Mouse (Mus musculus): Measurements from ENCODE around the gene Rps17.

Rps17 gene

GRCm38 (mm10) chr7:81344544-81345446, at the start of gene Rps17:
TSS of gene Rps17 (minus strand) at chr7:81345254.
- DNase-seq: peak; percentile 94

DNA sequence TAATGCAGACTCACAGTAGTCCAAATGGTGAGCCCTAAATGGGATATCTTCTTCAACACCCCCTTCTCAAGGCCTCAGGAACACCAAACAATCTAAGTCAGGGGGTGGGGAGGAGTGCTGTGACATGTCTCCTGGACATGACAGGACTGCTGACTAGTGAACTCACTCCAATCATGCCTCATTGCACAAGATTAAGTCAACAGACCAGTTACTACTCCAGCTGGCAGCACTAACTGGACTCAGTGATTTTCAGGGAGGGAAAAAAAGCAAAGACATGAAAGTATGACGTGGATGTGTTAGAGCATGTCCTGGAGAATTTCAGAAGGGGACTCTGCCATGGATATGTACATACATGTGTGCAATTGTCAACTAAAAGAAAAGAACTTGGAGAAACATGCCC, 34.3 kb upstream of the Rps17 start:
- no peak for DNase-seq

DNA sequence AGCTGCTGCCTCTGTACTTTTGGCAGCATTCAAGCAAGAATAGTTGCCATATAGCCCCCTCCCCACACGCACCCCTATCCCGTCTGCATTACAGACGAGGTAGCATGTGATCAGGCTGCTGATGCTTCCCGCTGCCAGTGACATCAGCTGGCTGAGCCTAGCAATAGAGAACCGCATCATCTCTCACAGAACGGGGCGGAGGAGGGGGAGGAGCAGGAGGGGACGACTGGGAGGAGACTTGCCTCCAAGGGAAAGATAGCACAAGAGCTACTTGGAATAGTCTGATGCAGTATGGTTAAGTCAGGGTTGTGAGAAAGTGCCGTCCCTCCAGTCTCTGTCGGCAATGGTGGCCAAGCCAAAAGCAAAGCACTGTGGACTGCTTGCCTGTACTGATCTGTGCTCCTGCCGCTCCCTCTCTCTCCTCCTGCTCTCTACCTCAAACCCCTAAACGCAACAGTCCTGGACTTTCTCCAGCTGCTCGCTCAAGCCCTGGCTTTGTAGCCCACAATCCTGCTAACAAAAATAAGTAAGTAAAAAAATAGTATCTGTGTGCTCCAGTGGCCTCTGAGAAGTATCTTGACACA, 27.4 kb upstream of the Rps17 start:
- peak; percentile 92 for DNase-seq

- no peak for DNase-seq
These were observed 26.8 kb upstream of the Rps17 start for GRCm38 (mm10) chr7:81371811-81372210.

GRCm38 (mm10) chr7:81369724-81370123, 24.7 kb upstream of the Rps17 start:
- DNase-seq: peak; percentile 88

DNA sequence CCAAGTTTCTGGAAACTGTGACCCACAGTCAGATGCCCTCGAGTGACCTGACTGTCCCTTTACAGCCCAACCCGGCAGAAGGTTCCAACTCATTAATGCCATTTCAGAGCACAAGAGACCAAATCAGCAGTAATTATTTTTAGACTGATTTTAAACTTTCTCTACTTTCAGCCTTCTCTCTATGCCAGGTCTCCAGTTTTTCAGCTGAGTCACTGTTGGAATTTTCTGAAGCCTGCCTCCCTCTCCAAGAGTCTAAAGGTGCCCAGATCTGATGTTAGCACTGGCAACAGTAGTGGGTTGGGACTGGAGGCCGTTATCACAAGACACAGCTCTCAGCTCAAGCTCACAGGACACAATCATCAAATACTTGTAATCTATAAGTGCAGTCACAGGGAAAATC, 22.9 kb upstream of the Rps17 start:
- no peak for DNase-seq

DNA sequence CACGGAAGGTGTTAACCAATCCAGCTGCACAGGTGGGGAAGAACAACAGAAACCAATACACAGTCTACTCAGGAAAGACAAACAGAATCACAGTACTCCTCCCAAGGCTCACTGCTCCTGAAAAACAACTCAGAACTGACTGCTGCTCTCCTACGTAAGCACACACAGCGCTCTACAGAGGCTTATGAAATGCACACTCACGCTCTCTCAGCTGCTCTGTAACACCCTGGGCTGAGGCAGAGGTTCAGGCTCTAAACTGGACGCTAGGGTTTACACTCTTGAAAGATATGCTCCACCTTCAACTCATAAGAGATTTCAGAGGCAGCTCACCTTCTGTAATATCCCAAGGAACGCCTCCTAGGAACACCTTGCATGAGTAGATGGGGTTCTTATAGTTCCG, 11.9 kb upstream of the Rps17 start:
- DNase-seq: no peak

DNA sequence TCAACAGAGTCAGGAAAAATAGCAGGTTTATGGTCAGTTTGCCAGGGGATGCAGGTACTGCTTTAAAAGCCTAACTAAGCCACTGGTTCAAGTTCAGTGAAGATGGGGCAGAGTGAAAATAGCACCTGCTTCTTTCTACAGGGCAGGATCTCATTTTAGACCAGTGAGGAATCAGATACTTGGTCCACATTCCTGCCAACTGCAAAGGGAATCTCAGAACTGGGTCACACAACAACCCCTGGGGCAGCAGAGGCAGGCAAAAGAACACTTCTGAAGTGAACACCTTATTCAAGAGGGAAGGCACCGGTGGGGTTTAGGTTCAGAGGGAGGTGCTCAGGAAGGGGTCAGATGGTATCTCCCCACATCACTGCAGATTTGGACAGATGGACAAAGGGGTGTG, 11.3 kb upstream of the Rps17 start:
- DNase-seq: no peak

DNA sequence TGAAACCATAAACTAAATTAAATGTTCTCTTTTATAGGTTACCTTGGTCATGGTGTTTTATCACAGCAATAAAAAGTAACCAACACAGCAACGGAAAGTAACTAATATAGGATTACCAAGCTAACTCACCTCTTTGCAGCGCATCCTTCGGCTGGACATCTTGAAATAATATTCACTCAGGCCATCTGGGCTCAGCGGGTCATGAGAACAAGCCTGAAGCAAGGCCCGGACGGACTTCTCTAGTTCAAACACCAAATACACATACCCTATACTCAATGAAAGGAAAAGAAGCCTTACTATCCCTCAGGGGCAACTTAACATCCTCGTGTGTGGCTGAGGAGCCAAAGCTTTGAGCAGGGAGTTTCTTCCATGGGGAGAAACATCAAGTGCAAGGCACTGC, 10.7 kb upstream of the Rps17 start:
- no peak for DNase-seq

DNA sequence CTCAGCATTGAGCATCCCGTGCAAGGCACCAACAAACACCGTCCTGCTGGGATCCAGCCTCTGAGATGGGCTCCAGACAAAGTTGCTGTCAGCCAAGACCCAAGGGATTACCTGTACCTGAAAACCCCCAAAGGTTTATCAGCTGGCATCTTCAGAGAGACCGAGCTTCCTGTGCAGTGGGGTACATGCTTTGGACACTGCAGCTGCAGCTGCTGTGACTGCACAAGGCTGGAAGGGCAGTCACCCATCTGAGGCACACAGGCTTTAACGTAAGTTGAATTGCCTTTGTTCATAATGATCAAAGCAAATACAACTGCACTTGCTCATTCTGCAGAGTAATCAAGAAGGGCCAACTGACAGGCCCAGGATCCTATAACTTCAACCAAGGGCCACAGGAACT, 6.8 kb upstream of the Rps17 start:
- DNase-seq: no peak

DNA sequence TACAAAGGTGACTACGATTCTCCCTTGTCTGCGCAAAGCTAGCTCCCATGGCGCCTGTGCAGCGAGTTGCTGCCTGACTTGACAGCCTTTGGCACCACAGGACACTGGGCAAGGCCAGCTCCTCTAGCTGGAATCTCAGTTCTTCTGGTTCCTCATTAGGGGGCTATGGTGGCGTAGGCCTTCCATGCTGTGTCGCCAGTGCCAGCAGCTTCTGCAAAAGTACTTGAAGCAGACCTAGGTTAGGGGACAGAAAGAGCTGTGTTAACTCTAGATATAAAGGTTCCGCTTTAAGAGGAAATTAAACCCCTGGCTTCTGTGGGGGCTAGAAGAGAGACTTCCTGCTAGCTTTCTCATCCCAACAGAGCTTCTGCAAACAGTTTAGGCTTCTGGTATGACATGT, 3.2 kb upstream of the Rps17 start:
- DNase-seq: no peak

- no peak for DNase-seq
These were observed 555 bp upstream of the Rps17 start for GRCm38 (mm10) chr7:81345447-81346170.

DNA sequence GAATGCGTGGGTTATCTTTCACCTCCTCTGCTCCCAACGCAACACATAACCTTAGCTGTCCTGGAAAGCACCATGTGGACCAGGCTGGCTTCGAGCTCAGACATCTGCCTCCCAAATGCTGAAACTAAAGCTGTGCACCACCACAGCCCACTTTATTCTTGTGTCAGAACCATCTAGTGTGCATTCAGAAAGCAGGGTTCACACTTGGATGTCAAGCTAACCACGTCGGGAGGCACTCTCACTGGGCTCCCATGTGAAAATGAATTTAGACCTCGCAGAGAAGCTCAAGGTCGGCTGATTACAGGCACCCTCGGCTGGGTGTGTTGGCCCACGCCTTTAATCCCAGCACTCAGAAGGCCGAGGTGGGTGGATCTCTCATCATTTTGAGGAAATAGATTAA, 1.2 kb downstream of the Rps17 start:
- DNase-seq: no peak

GRCm38 (mm10) chr7:81343316-81343715, 1.7 kb downstream of the Rps17 start:
- DNase-seq: no peak

DNA sequence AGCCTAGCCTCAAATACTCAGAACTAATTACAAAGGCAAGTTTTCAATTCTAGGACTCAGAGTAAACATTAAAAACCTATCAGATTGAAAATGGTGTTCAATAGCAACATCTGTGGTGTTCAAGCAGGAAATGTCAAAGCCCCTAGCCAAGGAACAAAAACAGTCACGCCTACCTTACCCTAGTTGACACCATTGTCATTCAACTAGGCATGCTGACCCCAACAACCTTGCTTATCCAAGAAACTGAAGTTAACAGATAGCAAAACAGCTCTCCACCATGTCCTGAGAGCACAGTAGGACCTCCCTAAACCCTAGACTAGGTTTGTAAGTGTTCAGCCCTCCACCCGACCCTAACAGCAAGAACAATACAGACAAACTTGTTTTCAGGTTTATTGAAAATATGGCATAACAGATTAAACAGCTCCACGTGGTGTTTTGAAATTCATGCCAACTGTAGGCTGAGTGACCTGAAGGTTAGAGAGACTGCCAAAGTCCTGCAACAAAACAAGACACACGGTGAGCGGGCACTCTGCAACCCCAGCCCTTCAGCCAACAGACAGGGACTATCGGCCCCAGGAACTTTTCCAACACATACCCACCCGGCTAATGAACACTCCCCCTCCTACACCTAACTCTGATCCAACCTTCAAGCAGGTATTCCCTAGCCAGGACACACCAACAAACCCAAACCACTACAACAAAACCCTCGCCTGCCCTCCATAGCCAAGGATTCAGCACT, 2.5 kb downstream of the Rps17 start:
- no peak for DNase-seq

DNA sequence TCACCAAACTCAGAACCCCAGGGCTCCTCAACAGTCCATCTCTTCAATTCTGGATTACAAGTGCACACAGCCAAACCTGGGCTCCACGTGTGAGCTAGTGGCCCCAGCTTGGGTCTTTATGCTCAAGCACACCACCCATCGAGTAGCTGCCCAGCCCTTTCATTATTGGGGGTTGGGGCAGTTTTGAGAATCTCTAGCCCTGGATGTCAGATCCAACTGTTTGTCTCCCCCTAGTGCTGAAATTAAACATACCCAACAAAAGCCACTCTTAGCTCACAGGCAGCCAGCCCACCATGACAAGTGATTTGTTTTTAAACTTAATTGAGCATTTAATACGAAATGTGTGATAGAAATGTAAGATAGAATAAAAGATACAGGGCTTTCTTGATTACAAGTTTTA, 3.5 kb downstream of the Rps17 start:
- DNase-seq: no peak

DNA sequence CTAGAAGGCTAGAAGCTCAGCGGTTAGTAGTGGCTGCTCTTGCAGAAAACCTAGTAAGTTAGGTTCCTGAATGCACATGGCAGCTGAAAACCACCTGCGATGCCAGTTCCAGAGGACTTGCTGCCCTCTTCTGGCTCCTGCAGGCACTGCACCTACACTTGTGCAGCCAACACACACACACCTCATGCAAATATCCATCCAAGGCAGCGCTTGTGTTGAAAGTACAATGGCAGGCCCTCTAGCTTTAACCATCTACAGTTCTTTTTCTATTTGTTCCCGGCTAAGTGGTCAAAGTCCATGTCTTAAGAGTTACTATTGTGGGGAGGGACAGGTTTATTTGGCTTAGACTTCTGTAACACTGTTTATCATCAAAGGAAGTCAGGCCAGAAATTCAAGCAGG, 5.3 kb downstream of the Rps17 start:
- no peak for DNase-seq

- no peak for DNase-seq
These were observed 6.6 kb downstream of the Rps17 start for GRCm38 (mm10) chr7:81338522-81338873.

- DNase-seq: no peak
These were observed 7.1 kb downstream of the Rps17 start for GRCm38 (mm10) chr7:81337785-81338521.

GRCm38 (mm10) chr7:81336432-81336786, 8.6 kb downstream of the Rps17 start:
- DNase-seq: no peak

- DNase-seq: no peak
These were observed 9.2 kb downstream of the Rps17 start for GRCm38 (mm10) chr7:81335705-81336431.

DNA sequence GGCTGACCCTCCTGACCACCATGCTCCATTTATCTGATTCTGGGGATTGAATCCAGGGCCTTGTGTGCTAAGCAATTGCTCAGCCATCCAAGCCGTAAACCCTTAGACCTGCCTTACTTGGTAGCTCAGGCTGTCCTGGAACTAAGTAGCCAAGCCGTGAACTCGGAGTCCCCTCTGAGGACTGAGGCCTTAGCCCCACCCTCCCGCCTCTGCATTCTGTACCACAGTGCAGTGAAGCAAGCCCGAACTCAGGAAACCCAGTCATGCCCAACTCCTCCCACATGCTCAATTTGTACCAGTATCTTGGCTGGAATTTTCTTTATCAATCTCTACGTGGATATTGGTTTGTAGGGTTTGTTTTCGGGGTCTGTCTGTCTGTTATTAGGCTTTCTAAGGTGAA, 13.2 kb downstream of the Rps17 start:
- no peak for DNase-seq
